Mouse (Mus musculus) liver, embryonic 14.5 days (tissue): ENCODE data around the gene Speg. TPM values are rescaled to one million over a fixed set of nuclear protein-coding genes. Genes with fewer than 3 reads are reported as not detected.

ENCODE experiments used
- ATAC-seq: fragments of 200-750 bp; cut with Nextera tagmentation; 2 replicates; pipeline ENCODE4 v1.8.0; 2017; ENCODE audit warnings: moderate number of reproducible peaks, mild to moderate bottlenecking, moderate library complexity; ENCODE audit not compliant: insufficient read depth
- DNase-seq, 3 experiments: peaks; one replicate each; pipeline ENCODE4 v3.0.0-alpha.2; 2012 to 2013; ENCODE audit warnings: low read depth in 3 of 3, low spot score in 3 of 3
- H3K27ac ChIP-seq: fragments of 300-500 bp; sonication (generic); 2 replicates; pipeline ENCODE4 v1.5.1; 2014; ENCODE audit warnings: moderate library complexity, mild to moderate bottlenecking, control low read depth, inconsistent platforms
- H3K27me3 ChIP-seq: fragments of 300-500 bp; sonication (generic); 2 replicates; pipeline ENCODE4 v1.6.1; 2014; ENCODE audit warnings: mild to moderate bottlenecking, low read length, moderate library complexity; ENCODE audit not compliant: control insufficient read depth, insufficient read depth
- H3K36me3 ChIP-seq: fragments of 300-500 bp; sonication (generic); replicated peaks from 2 replicates; pipeline ENCODE4 v1.6.1; 2014; ENCODE audit warnings: low read depth; ENCODE audit not compliant: control insufficient read depth, insufficient read depth
- H3K4me1 ChIP-seq, 2 experiments: fragments of 200-500 bp in 1 of 2; fragments of 300-500 bp in 1 of 2; sonication (generic) in 1 of 2; replicated peaks; 2 replicates each; pipeline ENCODE4 v1.6.1; 2012 to 2014; ENCODE audit warnings: antibody characterized with exemption in 1 of 2, inconsistent platforms in 1 of 2, low read length in 1 of 2; ENCODE audit not compliant: control insufficient read depth in 2 of 2, insufficient read depth in 2 of 2
- H3K4me2 ChIP-seq: fragments of 300-500 bp; sonication (generic); 2 replicates; pipeline ENCODE4 v1.6.1; 2014; ENCODE audit warnings: low read depth, mild to moderate bottlenecking, control low read depth, moderate library complexity
- H3K4me3 ChIP-seq, 2 experiments: fragments of 200-500 bp in 1 of 2; fragments of 300-500 bp in 1 of 2; sonication (generic) in 1 of 2; 2 replicates each; pipeline ENCODE4 v1.5.1; 2012 to 2014; ENCODE audit warnings: low read depth in 2 of 2, low read length in 2 of 2, mild to moderate bottlenecking in 2 of 2, control low read depth in 1 of 2, inconsistent platforms in 1 of 2, moderate library complexity in 1 of 2; ENCODE audit not compliant: insufficient read depth in 1 of 2
- H3K9ac ChIP-seq: fragments of 300-500 bp; sonication (generic); replicated peaks from 2 replicates; pipeline ENCODE4 v1.6.1; 2014; ENCODE audit warnings: mild to moderate bottlenecking, control low read depth, moderate library complexity
- H3K9me3 ChIP-seq: fragments of 300-500 bp; sonication (generic); 2 replicates; pipeline ENCODE4 v1.6.1; 2016; ENCODE audit warnings: low read length, mixed read lengths; ENCODE audit not compliant: control insufficient read depth
- CTCF ChIP-seq: IDR thresholded peaks from 2 replicates; pipeline ENCODE4 v1.5.1; 2016; ENCODE audit warnings: antibody characterized with exemption, low read depth, control low read depth
- EP300 ChIP-seq: IDR thresholded peaks from 2 replicates; pipeline ENCODE4 v1.6.1; 2016; ENCODE audit warnings: antibody characterized with exemption, low read depth
- WGBS: fragments of 180-500 bp; shearing (Covaris S2); extraction: QIAGEN DNeasy Blood & Tissue Kit; methylation state at CpG from one replicate; pipeline ENCODE4 v1.1.7; 2014; ENCODE audit not compliant: insufficient replicate concordance; 5-methylcytosine and 5-hydroxymethylcytosine counted together
- polyA plus RNA-seq, 2 experiments: library from polyadenylated mRNA; depleted of rRNA in 1 of 2; stranded (reverse) in 1 of 2; unstranded in 1 of 2; fragments of >200 nt; fragmentation: Nextera tagmentation in 1 of 2; extraction: Ambion mirVana in 1 of 2; gene quantifications; 2 replicates each; pipeline versions ENCODE4 v1.2.1 to v1.2.3; 2012 to 2014

Speg gene
- polyA plus RNA-seq, 2 experiments, result 8.4 to 8.5 TPM

GRCm38 (mm10) chr1:75365510-75366137, 9.5 kb upstream of the Speg start:
- Histone ChIP-seq H3K36me3 (no peaks in the 10 kb centered on the region), H3K4me1 (0 out of 4 replicates have a peak, but pooled peaks cover 0 to 2% of the 10 kb centered on the region in 2 experiments), H3K4me2 (no peak overlapping the region), H3K9ac (no peak overlapping the region), H3K9me3 (no peaks in the 10 kb centered on the region), H3K27ac (no peak overlapping the region), H3K4me3 (no peak overlapping the region), H3K27me3 (peaks cover 9% of the 10 kb centered on the region)
- no peak for ATAC-seq
- no peak for DNase-seq
- no peak for TF ChIP-seq CTCF
- no peak for TF ChIP-seq EP300
- 67% methylated on average over 14 of the region's 14 CpGs for WGBS

- ATAC-seq (no peak), DNase-seq (no peak)
- WGBS, result 29% methylated on average over 25 of the region's 25 CpGs
- Histone ChIP-seq H3K36me3 (no peaks in the 10 kb centered on the region), H3K9me3 (no peaks in the 10 kb centered on the region), H3K27ac (no peak overlapping the region), H3K9ac (no peak overlapping the region), H3K4me3 (no peak overlapping the region), H3K4me2 (no peak overlapping the region; the same call in 1 of the 2 replicates), H3K27me3 (peaks cover 2% of the 10 kb centered on the region), H3K4me1 (0 out of 4 replicates have a peak, but pooled peaks cover 0 to 2% of the 10 kb centered on the region in 2 experiments)
- no peak for TF ChIP-seq CTCF
- TF ChIP-seq EP300, result no peak
Observed at GRCm38 (mm10) chr1:75369360-75369983, 5.6 kb upstream of the Speg start.

- ATAC-seq, result peak; percentile 64; the same call in 1 of the 2 replicates
- TF ChIP-seq CTCF (no peak), EP300 (no peak)
Observed at GRCm38 (mm10) chr1:75369984-75370660, 5.0 kb upstream of the Speg start.

GRCm38 (mm10) chr1:75371317-75372095, 3.6 kb upstream of the Speg start:
- DNase-seq (no peak), ATAC-seq (no peak)
- H3K4me1 ChIP-seq, result 0 out of 4 replicates have a peak, but pooled peaks cover 0 to 2% of the 10 kb centered on the region in 2 experiments
- peaks cover 15% of the 10 kb centered on the region for H3K27me3 ChIP-seq
- 41% methylated on average over 13 of the region's 13 CpGs for WGBS
- no peaks in the 10 kb centered on the region for H3K9me3 ChIP-seq
- no peak overlapping the region for H3K4me3 ChIP-seq
- no peak overlapping the region for H3K27ac ChIP-seq
- no peak overlapping the region for H3K9ac ChIP-seq
- TF ChIP-seq EP300 (no peak), CTCF (peak; percentile 64)
- no peaks in the 10 kb centered on the region for H3K36me3 ChIP-seq
- H3K4me2 ChIP-seq, result no peak overlapping the region

More at GRCm38 (mm10) chr1:75369984-75370660, 5.0 kb upstream of the Speg start:
- Histone ChIP-seq H3K4me1 (0 out of 4 replicates have a peak, but pooled peaks cover 0 to 2% of the 10 kb centered on the region in 2 experiments), H3K36me3 (no peaks in the 10 kb centered on the region), H3K4me2 (no peak overlapping the region), H3K4me3 (no peak overlapping the region), H3K27ac (no peak overlapping the region), H3K27me3 (peaks cover 9% of the 10 kb centered on the region), H3K9ac (no peak overlapping the region), H3K9me3 (no peaks in the 10 kb centered on the region)
- DNase-seq, result peak; percentile 14 to 35 (median 15)
- 48% methylated on average over 13 of the region's 13 CpGs for WGBS
